Mouse (Mus musculus) erythroblast, embryonic 14.5 days (primary cell): ENCODE data around the gene Stk4.

Experiments used
- GATA1 ChIP-seq: IDR thresholded peaks from 2 replicates; pipeline ENCODE4 v1.6.1; 2012; ENCODE audit warnings: low read length, inconsistent platforms, mixed read lengths
- TAL1 ChIP-seq: IDR thresholded peaks from 3 replicates; pipeline ENCODE4 v1.6.1; 2012; ENCODE audit warnings: low read length, inconsistent platforms, mixed read lengths

GRCm38 (mm10) chr2:164170326-164170725 lies 100.2 kb downstream of the Stk4 start:
- TF ChIP-seq GATA1: no peak
- TF ChIP-seq TAL1: no peak
